Comparison of ENCODE assay signal across 8 mouse cellular contexts in the genomic region with DNA sequence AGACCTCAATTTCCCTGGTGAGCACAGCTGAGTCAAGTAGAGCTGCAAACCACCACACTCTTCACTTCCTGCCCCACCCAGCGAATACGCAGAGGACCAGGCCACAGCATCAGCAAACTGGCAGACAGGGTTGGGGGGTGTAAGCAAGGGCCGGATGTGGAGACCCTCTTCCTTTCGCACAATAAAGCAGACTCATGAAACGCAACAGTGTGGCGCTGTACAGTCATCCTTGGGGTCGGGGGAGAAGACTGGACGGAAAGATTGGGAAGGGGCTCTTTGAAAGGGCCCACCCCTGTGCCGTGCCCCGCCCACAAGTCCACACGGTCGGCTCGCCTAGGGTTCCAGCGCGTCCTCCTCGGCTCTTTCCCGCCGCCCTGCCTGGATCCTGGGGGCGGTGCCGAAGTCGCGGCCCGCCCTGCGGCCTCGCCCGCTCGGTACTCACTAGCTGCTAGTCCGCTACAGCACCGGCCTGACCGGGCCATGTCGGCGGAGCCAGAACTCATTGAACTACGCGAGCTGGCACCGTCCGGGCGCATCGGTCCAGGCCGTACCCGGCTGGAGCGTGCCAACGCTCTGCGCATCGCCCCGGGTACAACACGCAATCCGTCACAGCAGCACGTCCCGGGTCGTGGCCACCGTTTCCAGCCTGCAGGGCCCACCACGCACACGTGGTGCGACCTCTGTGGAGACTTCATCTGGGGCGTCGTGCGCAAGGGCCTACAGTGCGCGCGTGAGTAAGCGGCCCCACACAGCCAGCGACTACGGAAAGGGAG. TPM values are rescaled to one million over a fixed set of nuclear protein-coding genes. Genes with fewer than 3 reads are reported as not detected.
DNase-seq lines count a peak whose midpoint lies in the region; ATAC-seq and TF ChIP-seq lines count a peak whose summit lies in the region.

A gene (plus strand): TSS at position 439 of the 773 bp plus-strand sequence.

- H3K9ac ChIP-seq in forebrain, embryonic 14.5 days (ENCODE audit: low read length): peak within 1 kb of the TSS; percentile 58

- H3K4me1 ChIP-seq in E14TG2a.4 (replicated peaks; ENCODE audit: low read depth, low read length): peaks cover 82% of the 10 kb centered on the region
- H3K4me1 ChIP-seq in forebrain, embryonic 14.5 days (ENCODE audit: control insufficient read depth, insufficient read depth, low read length): peaks cover 38% of the 10 kb centered on the region

- peaks cover 64% of the 10 kb centered on the region for H3K27me3 ChIP-seq in E14TG2a.4 (ENCODE audit: insufficient read depth, low read length)
- peaks cover 30% of the 10 kb centered on the region for H3K27me3 ChIP-seq in forebrain, embryonic 14.5 days (replicated peaks; ENCODE audit: control insufficient read depth, insufficient read depth, low read length)

- peak within 1 kb of the TSS; percentile 75 for H3K4me3 ChIP-seq in E14TG2a.4 (replicated peaks; ENCODE audit: low read length)
- H3K4me3 ChIP-seq in forebrain, embryonic 14.5 days (ENCODE audit: low read depth, low read length): peak within 1 kb of the TSS; percentile 32

- 0 out of 2 replicates have a peak, but pooled peaks have one; percentile 0 for ATAC-seq in forebrain, embryonic 14.5 days

- peaks cover under 1% of the 10 kb centered on the region; the same call in 1 of the 2 replicates for H3K36me3 ChIP-seq in E14TG2a.4 (ENCODE audit: insufficient read depth, low read length)
- no peaks in the 10 kb centered on the region for H3K36me3 ChIP-seq in forebrain, embryonic 14.5 days (ENCODE audit: control insufficient read depth, insufficient read depth, low read length)

- H3K9me3 ChIP-seq in E14TG2a.4 (ENCODE audit: low read length): no peaks in the 10 kb centered on the region
- H3K9me3 ChIP-seq in forebrain, embryonic 14.5 days (replicated peaks; ENCODE audit: control insufficient read depth, low read length): no peaks in the 10 kb centered on the region

- no peak within 1 kb of the TSS for H3K27ac ChIP-seq in forebrain, embryonic 14.5 days (ENCODE audit: low read depth, low read length)

- WGBS in forebrain, embryonic 14.5 days: 1% methylated on average over 59 of the region's 63 CpGs

- DNase-seq in adrenal gland, postnatal 10 days: peak; percentile 84
- no peak for DNase-seq in forebrain, embryonic 14.5 days (ENCODE audit: low spot score)
- peak; percentile 74 for DNase-seq in heart, postnatal 4 days
- no peak for DNase-seq in layer of hippocampus, postnatal 14 days (ENCODE audit: low spot score in 2 of 2)
- DNase-seq in lung, postnatal 25 days (ENCODE audit: low spot score): peak; percentile 66
- peak; percentile 70 for DNase-seq in retina, postnatal 1 day
- DNase-seq in right cerebral cortex, postnatal 36 days (ENCODE audit: low spot score in 2 of 2): no peak

- peak within 1 kb of the TSS; percentile 89 for H3K4me2 ChIP-seq in forebrain, embryonic 14.5 days (ENCODE audit: low read length)

- TF ChIP-seq CTCF in E14TG2a.4 (conservative IDR thresholded peaks at IDR 0.05; ENCODE audit: low read length): no peak

RNA-seq across cellular contexts. Expression of the gene that starts here (rescaled TPM):
- total RNA-seq in adrenal gland, postnatal 10 days (2021): 10 to 100 TPM; 23.6 to 27.7 TPM
- polyA plus RNA-seq in forebrain, embryonic 14.5 days (2014; fragmentation: Nextera tagmentation; extraction: Ambion mirVana): 34.7 and 37.1 TPM in 2 replicates
- total RNA-seq in heart, postnatal 4 days (2021): 10 to 100 TPM; 38.8 to 39.4 TPM
- 10 to 100 TPM; 14.5 to 16.0 TPM for total RNA-seq in layer of hippocampus, postnatal 14 days (2021)

Comparison
In these comparisons a context has a peak if more than half of its experiments do, and no peak if none do; other contexts are left out.
1. DNase-seq: peak in adrenal gland, postnatal 10 days (single experiment), heart, postnatal 4 days (single experiment), lung, postnatal 25 days (single experiment) and retina, postnatal 1 day (single experiment); none in forebrain, embryonic 14.5 days (single experiment), layer of hippocampus, postnatal 14 days (0 of 2) and right cerebral cortex, postnatal 36 days (0 of 2).